Mouse (Mus musculus): ENCODE measurements around the gene Glb1l. TPM values are rescaled to one million over a fixed set of nuclear protein-coding genes. Genes with fewer than 3 reads are reported as not detected.

Glb1l gene
- polyA plus RNA-seq, 1 experiment from 2014 or later, result 13.0 TPM

DNA sequence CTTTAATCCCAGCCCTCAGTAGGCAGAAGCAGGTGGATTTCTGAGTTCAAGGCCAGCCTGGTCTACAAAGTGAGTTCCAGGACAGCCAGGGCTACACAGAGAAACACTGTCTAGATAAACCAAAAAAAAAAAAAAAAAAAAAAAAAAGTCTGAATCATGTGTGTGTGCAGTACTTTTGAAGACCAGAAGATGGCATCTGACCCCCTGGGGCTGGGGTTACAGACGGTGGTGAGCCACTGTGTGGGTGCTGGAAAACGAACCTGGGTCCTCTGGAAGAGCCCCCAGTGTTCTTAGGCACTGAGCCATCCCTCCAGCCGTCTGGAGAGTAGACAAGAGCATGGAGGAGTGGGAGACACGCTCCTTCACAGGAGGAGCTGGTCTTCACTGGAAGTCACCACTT lies 28.5 kb downstream of the Glb1l start:
- no peak for ATAC-seq (ENCODE audit: low read depth)
- Histone ChIP-seq H3K4me1 (ENCODE audit: control insufficient read depth, insufficient read depth, low read length) (peaks cover 6% of the 10 kb centered on the region), H3K27ac (replicated peaks; ENCODE audit: low read depth, low read length) (no peak overlapping the region), H3K36me3 (ENCODE audit: control insufficient read depth, insufficient read depth, low read length) (peaks cover 59% of the 10 kb centered on the region), H3K4me2 (ENCODE audit: low read depth, low read length) (no peak overlapping the region), H3K9me3 (ENCODE audit: control insufficient read depth, low read length) (no peaks in the 10 kb centered on the region), H3K4me3 (ENCODE audit: low read depth, low read length) (no peak overlapping the region), H3K9ac (ENCODE audit: low read depth, low read length) (no peak overlapping the region), H3K27me3 (replicated peaks; ENCODE audit: control insufficient read depth, insufficient read depth, low read length) (no peaks in the 10 kb centered on the region)
- 49% methylated on average over 4 of the region's 4 CpGs for WGBS
- no peak for DNase-seq (ENCODE audit: low spot score)

DNA sequence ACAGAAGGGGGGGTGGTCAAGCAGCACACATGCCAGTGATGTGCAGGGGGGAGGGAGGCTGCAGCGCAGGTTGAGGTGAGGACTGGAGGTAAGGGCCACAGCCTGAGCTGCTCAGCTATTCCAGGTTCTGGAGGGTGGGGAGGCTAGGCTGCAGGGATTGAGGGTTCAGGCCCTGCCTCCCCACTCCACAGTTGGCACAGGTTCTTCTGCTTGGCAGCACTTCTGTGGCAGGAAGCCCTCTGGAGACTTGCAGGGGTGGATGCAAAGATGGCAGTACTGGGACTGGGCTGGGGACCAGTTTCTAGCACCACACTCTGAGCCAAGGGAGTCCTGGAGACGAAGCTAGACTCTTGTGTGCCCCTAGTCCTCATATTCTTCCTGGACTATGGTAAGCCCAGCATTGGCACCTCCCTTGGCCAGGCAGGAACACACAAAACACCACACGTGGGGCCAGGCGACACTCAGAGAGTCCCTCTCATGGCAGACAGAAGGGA lies 29.2 kb downstream of the Glb1l start:
- H3K9ac ChIP-seq (ENCODE audit: low read depth, low read length), result no peak overlapping the region
- peaks cover 6% of the 10 kb centered on the region for H3K4me1 ChIP-seq (ENCODE audit: control insufficient read depth, insufficient read depth, low read length)
- H3K36me3 ChIP-seq (ENCODE audit: control insufficient read depth, insufficient read depth, low read length), result peaks cover 59% of the 10 kb centered on the region
- H3K4me2 ChIP-seq (ENCODE audit: low read depth, low read length), result no peak overlapping the region
- no peak overlapping the region for H3K27ac ChIP-seq (replicated peaks; ENCODE audit: low read depth, low read length)
- DNase-seq (ENCODE audit: low spot score) (no peak), ATAC-seq (ENCODE audit: low read depth) (no peak)
- WGBS, result 81% methylated on average over 4 of the region's 4 CpGs
- no peaks in the 10 kb centered on the region for H3K27me3 ChIP-seq (replicated peaks; ENCODE audit: control insufficient read depth, insufficient read depth, low read length)
- H3K9me3 ChIP-seq (ENCODE audit: control insufficient read depth, low read length), result no peaks in the 10 kb centered on the region
- H3K4me3 ChIP-seq (ENCODE audit: low read depth, low read length), result no peak overlapping the region

GRCm38 (mm10) chr1:75180741-75181140 lies 29.9 kb downstream of the Glb1l start:
- Histone ChIP-seq H3K9me3 (ENCODE audit: control insufficient read depth, low read length) (no peaks in the 10 kb centered on the region), H3K27me3 (replicated peaks; ENCODE audit: control insufficient read depth, insufficient read depth, low read length) (no peaks in the 10 kb centered on the region), H3K9ac (ENCODE audit: low read depth, low read length) (no peak overlapping the region), H3K4me3 (ENCODE audit: low read depth, low read length) (peak overlapping the region; percentile 56), H3K4me2 (ENCODE audit: low read depth, low read length) (peak overlapping the region; percentile 99), H3K4me1 (ENCODE audit: control insufficient read depth, insufficient read depth, low read length) (peaks cover 6% of the 10 kb centered on the region), H3K27ac (replicated peaks; ENCODE audit: low read depth, low read length) (no peak overlapping the region), H3K36me3 (ENCODE audit: control insufficient read depth, insufficient read depth, low read length) (peaks cover 59% of the 10 kb centered on the region)
- DNase-seq (ENCODE audit: low spot score), result no peak
- WGBS, result 42% methylated on average over 6 of the region's 7 CpGs
- no peak for ATAC-seq (ENCODE audit: low read depth)

DNA sequence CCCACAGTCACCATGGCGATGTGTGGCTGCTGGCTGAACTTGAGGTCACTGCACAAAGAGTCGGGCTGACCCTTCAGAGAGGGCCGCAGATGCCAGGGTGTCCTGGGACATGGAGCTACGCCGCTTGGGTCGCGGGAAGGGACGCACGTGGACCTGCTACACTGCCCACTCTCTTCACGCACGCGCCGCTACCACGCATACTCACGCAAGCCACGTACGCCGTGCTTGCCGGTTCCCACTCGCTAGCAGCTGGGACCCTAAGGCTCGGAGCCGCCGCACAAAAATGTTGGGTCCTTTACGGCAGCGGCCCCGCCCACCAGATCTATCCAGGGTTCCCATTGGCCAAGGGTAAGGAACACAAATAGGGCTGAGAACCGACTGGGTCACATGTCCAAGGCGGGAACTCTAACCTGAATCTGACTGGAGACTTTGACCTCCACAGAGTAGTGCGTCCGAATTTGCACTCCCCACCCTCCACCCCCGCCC lies 30.5 kb downstream of the Glb1l start, which contains the start of gene Abcb6:
Abcb6 (minus strand) TSS at position 288 of the 486 bp plus-strand sequence.
- H3K9me3 ChIP-seq (ENCODE audit: control insufficient read depth, low read length), result no peaks in the 10 kb centered on the region
- H3K4me1 ChIP-seq (ENCODE audit: control insufficient read depth, insufficient read depth, low read length), result peaks cover 6% of the 10 kb centered on the region
- H3K4me3 ChIP-seq (ENCODE audit: low read depth, low read length), result peak within 1 kb of the TSS; percentile 56
- no peaks in the 10 kb centered on the region for H3K27me3 ChIP-seq (replicated peaks; ENCODE audit: control insufficient read depth, insufficient read depth, low read length)
- peak; percentile 98 for ATAC-seq (ENCODE audit: low read depth)
- H3K36me3 ChIP-seq (ENCODE audit: control insufficient read depth, insufficient read depth, low read length), result peaks cover 57% of the 10 kb centered on the region
- H3K4me2 ChIP-seq (ENCODE audit: low read depth, low read length), result peak within 1 kb of the TSS; percentile 99
- peak within 1 kb of the TSS; percentile 68 for H3K9ac ChIP-seq (ENCODE audit: low read depth, low read length)
- DNase-seq (ENCODE audit: low spot score), result peak; percentile 96
- WGBS, result under 1% methylated on average over 27 of the region's 31 CpGs
- H3K27ac ChIP-seq (replicated peaks; ENCODE audit: low read depth, low read length), result no peak within 1 kb of the TSS

- Histone ChIP-seq H3K4me1 (ENCODE audit: control insufficient read depth, insufficient read depth, low read length) (peaks cover 6% of the 10 kb centered on the region), H3K9ac (ENCODE audit: low read depth, low read length) (peak overlapping the region; percentile 68), H3K27me3 (replicated peaks; ENCODE audit: control insufficient read depth, insufficient read depth, low read length) (no peaks in the 10 kb centered on the region), H3K9me3 (ENCODE audit: control insufficient read depth, low read length) (no peaks in the 10 kb centered on the region), H3K27ac (replicated peaks; ENCODE audit: low read depth, low read length) (no peak overlapping the region), H3K4me2 (ENCODE audit: low read depth, low read length) (peak overlapping the region; percentile 99), H3K36me3 (ENCODE audit: control insufficient read depth, insufficient read depth, low read length) (peaks cover 55% of the 10 kb centered on the region), H3K4me3 (ENCODE audit: low read depth, low read length) (peak overlapping the region; percentile 56)
- peak; percentile 16 for DNase-seq (ENCODE audit: low spot score)
- WGBS, result 6% methylated on average over 22 of the region's 23 CpGs
- ATAC-seq (ENCODE audit: low read depth), result peak; percentile 27
Observed at GRCm38 (mm10) chr1:75179334-75180104, 31.1 kb downstream of the Glb1l start.

GRCm38 (mm10) chr1:75168472-75169464 lies 41.8 kb downstream of the Glb1l start, which contains the start of gene Zfand2b:
TSS of gene Zfand2b (plus strand) at chr1:75168646.
- Histone ChIP-seq H3K27me3 (replicated peaks; ENCODE audit: control insufficient read depth, insufficient read depth, low read length) (no peaks in the 10 kb centered on the region), H3K36me3 (ENCODE audit: control insufficient read depth, insufficient read depth, low read length) (peaks cover 40% of the 10 kb centered on the region), H3K9me3 (ENCODE audit: control insufficient read depth, low read length) (no peaks in the 10 kb centered on the region), H3K4me1 (ENCODE audit: control insufficient read depth, insufficient read depth, low read length) (peaks cover 7% of the 10 kb centered on the region), H3K27ac (replicated peaks; ENCODE audit: low read depth, low read length) (peak within 1 kb of the TSS; percentile 85), H3K4me3 (ENCODE audit: low read depth, low read length) (peak within 1 kb of the TSS; percentile 63), H3K9ac (ENCODE audit: low read depth, low read length) (peak within 1 kb of the TSS; percentile 75), H3K4me2 (ENCODE audit: low read depth, low read length) (peak within 1 kb of the TSS; percentile 62)
- ATAC-seq (ENCODE audit: low read depth), result peak; percentile 97
- peak; percentile 97 for DNase-seq (ENCODE audit: low spot score)
- WGBS, result 1% methylated on average over 54 of the region's 59 CpGs

DNA sequence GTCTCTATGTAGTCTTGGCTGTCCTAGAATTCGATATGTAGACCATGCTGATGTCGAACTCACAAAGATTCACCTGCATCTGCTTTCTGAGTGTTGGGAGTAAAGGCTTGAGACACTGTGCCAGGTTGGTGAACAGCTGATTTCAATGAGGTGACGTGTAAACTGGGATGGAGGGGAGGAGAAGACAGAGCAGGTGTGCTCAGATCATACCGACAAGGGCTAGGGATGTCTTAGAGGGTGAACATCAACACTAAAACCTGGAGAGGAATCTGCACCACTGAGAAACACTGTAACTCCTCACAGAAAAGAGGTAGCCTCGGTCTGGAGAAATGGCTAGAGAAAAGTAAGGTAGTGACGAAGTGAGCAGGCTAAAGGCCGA lies 42.5 kb downstream of the Glb1l start:
- H3K27ac ChIP-seq (replicated peaks; ENCODE audit: low read depth, low read length), result peak overlapping the region; percentile 85
- peak; percentile 16; the same call in 1 of the 2 replicates for ATAC-seq (ENCODE audit: low read depth)

GRCm38 (mm10) chr1:75160256-75160617 lies 50.4 kb downstream of the Glb1l start:
- no peak overlapping the region for H3K9ac ChIP-seq (ENCODE audit: low read depth, low read length)
- no peaks in the 10 kb centered on the region for H3K27me3 ChIP-seq (replicated peaks; ENCODE audit: control insufficient read depth, insufficient read depth, low read length)
- no peak overlapping the region for H3K4me3 ChIP-seq (ENCODE audit: low read depth, low read length)
- no peaks in the 10 kb centered on the region for H3K36me3 ChIP-seq (ENCODE audit: control insufficient read depth, insufficient read depth, low read length)
- no peak for ATAC-seq (ENCODE audit: low read depth)
- no peak for DNase-seq (ENCODE audit: low spot score)
- no peaks in the 10 kb centered on the region for H3K9me3 ChIP-seq (ENCODE audit: control insufficient read depth, low read length)
- no peak overlapping the region for H3K27ac ChIP-seq (replicated peaks; ENCODE audit: low read depth, low read length)
- no peak overlapping the region for H3K4me2 ChIP-seq (ENCODE audit: low read depth, low read length)
- WGBS, result 86% methylated on average over 4 of the region's 4 CpGs
- H3K4me1 ChIP-seq (ENCODE audit: control insufficient read depth, insufficient read depth, low read length), result no peaks in the 10 kb centered on the region

More for the DNA sequence above, 42.5 kb downstream of the Glb1l start:
- Histone ChIP-seq H3K27me3 (replicated peaks; ENCODE audit: control insufficient read depth, insufficient read depth, low read length) (no peaks in the 10 kb centered on the region), H3K9me3 (ENCODE audit: control insufficient read depth, low read length) (no peaks in the 10 kb centered on the region), H3K4me3 (ENCODE audit: low read depth, low read length) (peak overlapping the region; percentile 63), H3K9ac (ENCODE audit: low read depth, low read length) (peak overlapping the region; percentile 75), H3K4me2 (ENCODE audit: low read depth, low read length) (peak overlapping the region; percentile 62), H3K36me3 (ENCODE audit: control insufficient read depth, insufficient read depth, low read length) (peaks cover 33% of the 10 kb centered on the region), H3K4me1 (ENCODE audit: control insufficient read depth, insufficient read depth, low read length) (peaks cover 7% of the 10 kb centered on the region)
- WGBS, result 12% methylated on average over 7 of the region's 7 CpGs
- DNase-seq (ENCODE audit: low spot score), result no peak
